Mouse (Mus musculus) adipocyte (in vitro differentiated cells): ENCODE measurements around the gene Gng13.

Experiments used
- DNase-seq: peaks from one replicate; pipeline ENCODE4 v3.0.0-alpha.2; 2016; ENCODE audit warnings: low spot score

The Gng13 gene

GRCm38 (mm10) chr17:25716711-25717637 is at the start of gene Gng13:
Gene Gng13 (plus strand): TSS chr17:25717171.
- no peak for DNase-seq

GRCm38 (mm10) chr17:25668481-25669055 is 48.4 kb upstream of the Gng13 start:
- no peak for DNase-seq

DNA sequence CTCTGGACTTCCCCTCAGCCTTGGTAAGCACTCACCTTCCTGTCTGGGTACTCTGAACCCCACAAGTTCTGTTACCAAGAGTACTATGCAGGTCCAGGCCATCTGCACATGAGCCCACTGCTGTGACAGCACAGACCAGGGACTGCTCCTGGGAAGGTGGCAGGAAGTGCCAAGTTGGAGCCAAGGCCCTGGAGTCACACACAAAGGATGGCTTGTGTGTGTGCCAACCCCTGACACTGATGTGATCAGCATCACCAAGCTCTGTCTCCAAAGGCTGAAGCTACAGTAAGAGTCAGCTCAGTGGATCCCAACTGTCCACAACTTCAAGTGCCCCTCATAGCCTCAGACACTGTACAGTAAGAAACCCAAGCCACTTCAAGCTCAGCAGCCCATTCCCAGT is 44.0 kb upstream of the Gng13 start:
- DNase-seq, result no peak

- DNase-seq, result no peak
These were observed 39.0 kb upstream of the Gng13 start for GRCm38 (mm10) chr17:25677969-25678368.

GRCm38 (mm10) chr17:25679818-25680217 is 37.2 kb upstream of the Gng13 start:
- DNase-seq, result no peak

DNA sequence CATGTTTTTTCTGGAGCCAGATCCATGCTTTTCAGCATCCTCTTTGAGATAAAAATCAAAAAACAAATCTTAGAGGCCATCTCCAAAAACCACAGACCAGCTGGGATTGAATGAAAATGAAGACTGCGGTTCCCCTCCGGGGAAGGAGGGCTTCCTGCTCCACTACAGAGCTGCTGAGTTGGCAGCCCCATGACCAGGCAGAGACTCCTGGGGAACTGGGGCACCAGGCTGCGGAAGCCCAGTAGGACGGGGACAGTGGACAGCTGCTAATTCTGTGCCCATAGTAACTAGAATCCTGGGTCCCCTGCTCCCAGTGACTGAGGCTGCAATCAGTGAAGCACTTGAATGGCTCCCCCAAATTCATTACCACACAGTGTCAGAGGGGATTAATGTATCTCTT is 35.3 kb upstream of the Gng13 start:
- no peak for DNase-seq

GRCm38 (mm10) chr17:25686323-25686722 is 30.6 kb upstream of the Gng13 start:
- DNase-seq, result peak; percentile 11

DNA sequence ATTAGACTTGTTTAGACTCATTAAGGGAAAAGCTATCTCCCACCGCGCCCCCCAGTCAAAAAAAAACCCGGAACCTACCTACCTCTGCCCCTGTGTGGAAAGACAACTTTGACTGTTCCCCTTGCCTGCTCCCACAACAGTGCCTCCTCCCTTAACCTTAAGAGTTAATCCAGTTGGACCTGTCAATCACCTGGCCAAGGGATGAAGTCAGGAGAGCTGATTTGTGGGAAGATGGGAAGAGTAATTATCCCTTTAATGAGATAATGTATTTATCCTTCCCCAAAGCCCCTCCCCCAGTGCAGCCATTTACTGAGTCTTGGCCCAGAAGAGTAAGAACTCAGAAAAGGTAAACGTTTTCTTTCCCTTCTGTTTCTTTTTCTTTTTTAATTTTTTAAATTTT is 28.0 kb upstream of the Gng13 start:
- no peak for DNase-seq

DNA sequence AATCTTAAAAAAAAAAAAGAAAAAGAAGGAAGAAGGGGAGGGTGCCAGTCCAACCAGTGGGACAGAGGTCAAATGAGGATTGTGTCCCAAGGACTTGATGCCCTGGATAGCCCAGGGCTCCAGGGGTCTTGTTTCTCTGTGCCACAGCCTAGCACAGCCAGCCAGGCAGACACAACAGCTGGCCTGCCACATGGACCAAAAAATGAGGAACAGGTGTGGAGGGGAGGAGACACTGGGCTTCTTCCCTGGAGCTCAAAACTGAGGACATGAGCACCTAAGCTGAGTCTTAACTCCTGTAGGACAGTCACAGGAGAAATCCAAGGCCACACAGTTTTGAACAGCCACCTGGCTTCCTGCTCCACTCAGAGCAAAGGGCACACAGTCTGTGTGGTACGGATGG is 20.7 kb upstream of the Gng13 start:
- no peak for DNase-seq

DNA sequence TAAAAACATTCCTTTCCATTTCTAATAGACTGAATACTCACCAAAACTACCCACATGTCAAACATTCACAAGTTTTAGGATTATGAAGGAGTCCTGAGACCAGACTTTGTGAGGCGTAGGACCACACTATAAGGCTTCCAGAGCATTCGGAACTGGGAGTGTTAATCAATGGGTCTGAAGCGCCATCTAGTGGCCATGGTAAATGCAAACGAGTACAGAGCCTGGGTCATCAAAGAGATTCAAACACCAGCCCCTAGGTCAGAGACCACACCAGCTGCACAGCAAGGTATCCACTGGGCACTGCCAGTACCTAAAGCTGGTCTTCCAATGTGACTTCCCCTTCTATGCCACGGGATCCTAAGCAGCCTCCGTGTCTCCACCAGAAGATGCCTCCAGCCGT is 18.5 kb upstream of the Gng13 start:
- peak; percentile 88 for DNase-seq

DNA sequence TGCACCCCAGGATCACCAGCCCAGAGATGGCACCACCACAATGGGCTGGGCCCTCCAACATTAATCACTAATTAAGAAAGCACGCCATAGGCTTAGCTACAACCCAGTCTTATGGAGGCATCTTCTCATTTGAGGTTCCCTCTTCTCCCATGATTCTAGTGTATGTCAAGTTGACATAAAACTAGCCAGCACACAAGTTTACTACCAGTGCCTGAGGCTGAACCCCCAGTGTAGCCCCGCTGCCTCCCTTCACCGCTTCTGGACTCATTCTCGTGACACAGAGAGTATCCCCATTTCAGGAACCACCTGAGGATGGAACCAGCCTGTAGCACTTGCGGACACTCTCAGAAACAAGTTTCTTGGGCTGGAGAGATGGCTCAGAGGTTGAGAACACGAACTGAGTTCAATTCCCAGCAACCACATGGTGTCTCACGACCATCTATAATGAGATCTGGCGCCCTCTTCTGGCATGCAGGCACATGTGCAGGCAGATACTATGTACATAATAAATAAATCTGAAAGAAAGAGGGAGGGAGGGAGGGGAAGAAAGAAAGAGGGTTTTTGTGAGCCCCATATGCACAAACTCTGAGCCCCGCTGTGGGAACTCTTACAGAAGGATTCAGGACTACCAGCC is 16.0 kb upstream of the Gng13 start:
- DNase-seq, result no peak

- DNase-seq, result no peak
These were observed 7.0 kb upstream of the Gng13 start for GRCm38 (mm10) chr17:25709994-25710393.

GRCm38 (mm10) chr17:25711136-25711535 is 5.8 kb upstream of the Gng13 start:
- DNase-seq, result no peak

GRCm38 (mm10) chr17:25715627-25716026 is 1.3 kb upstream of the Gng13 start:
- DNase-seq, result no peak

DNA sequence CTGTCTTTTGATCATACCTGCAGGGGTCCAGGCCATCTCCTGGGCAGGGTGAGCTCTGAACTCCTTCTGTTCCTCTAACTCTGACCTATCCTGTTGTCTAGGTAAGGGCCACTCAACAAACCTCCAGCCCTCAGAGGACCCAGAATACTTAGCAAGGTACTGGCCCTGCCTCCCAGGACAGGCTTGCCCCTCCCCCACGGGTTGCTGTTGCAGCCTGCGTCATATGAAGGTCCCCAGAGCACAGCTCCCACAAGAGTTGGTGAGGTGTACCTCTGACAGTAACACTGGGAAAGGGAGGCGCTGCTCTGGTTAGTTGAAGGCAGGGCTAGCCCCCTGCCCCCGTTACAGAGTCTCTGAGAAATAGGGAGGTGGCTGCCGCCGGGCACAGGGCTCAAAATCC is 841 bp upstream of the Gng13 start:
- DNase-seq, result no peak

DNA sequence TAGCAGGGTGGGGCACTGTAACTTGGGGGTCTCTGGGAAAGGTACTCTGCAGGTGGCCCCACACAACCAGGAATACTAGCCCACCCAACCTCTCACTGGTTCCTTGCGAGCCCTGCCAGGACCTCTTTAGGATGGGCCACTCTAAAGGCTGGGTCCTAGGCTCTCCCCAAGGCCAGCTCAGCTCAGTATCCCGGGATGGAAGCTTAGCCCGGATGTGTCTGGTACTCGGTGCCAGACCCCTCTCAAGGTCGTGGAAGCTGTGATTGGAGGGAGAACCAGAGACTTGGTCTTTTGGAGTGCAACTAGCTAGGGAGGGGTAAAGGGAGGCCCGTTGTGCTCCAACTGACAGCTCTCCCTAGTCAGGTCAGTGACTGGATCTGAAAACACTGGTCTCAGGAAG is 720 bp downstream of the Gng13 start:
- DNase-seq, result no peak

GRCm38 (mm10) chr17:25721476-25721875 is 4.5 kb downstream of the Gng13 start:
- DNase-seq, result no peak

- DNase-seq, result no peak
These were observed 6.5 kb downstream of the Gng13 start for GRCm38 (mm10) chr17:25723470-25723869.

DNA sequence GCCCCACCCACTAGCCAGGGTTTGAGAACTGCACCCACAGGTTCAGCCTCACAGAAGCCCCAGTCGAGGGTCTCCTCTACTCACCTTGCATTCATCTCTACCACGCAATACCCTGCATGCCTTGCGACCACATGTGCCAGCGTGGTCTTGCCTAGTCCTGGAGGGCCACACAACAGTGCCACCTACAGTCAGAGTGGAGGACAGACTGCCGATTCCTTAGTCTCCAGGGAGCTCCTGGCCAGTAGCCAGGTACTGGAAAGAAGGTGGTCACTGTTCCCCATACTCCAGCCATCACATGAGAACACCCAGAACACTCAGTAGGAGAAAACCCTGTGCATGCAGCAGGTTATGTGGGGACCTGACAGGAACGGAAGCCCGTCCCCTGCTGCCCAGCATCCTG is 6.9 kb downstream of the Gng13 start:
- DNase-seq, result no peak

GRCm38 (mm10) chr17:25725264-25725663 is 8.3 kb downstream of the Gng13 start:
- DNase-seq, result no peak

- DNase-seq, result peak; percentile 100
These were observed 10.5 kb downstream of the Gng13 start, which contains the start of the genes Chtf18 and Rpusd1 for GRCm38 (mm10) chr17:25727265-25728008. Gene Chtf18 (minus strand): TSS chr17:25727419. Gene Rpusd1 (plus strand): TSS chr17:25727670.

GRCm38 (mm10) chr17:25728009-25728270 is 11.0 kb downstream of the Gng13 start:
- no peak for DNase-seq

DNA sequence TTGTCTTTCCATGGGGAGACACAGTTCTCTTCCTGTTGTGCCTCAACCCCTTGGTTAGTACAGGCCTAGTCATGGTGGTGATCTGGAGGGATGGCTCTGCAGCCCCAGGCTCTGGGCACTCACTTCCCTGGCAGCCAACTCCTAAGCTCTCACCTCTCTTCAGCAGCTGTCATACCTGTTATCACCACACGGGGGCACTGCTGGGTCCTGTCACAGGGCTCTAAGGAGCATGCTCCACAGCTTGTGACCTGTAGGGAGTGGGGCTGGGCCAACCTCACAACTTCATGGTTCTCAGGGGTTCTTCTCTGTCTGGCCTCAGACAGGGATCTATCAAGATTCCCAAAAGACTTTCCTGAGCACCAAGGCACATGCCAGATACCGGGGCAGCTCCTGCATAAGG is 15.1 kb downstream of the Gng13 start:
- DNase-seq, result peak; percentile 94
